Mouse (Mus musculus) olfactory bulb, adult 2 months (tissue): Measurements from ENCODE around the gene Hormad1.

Experiments used
- CTCF ChIP-seq: fragments of 200-500 bp; IDR thresholded peaks from 2 replicates; pipeline ENCODE4 v1.5.1; 2012; ENCODE audit warnings: low read depth, mild to moderate bottlenecking, low read length, moderate library complexity; ENCODE audit not compliant: insufficient read depth
- POLR2A ChIP-seq: fragments of 200-500 bp; IDR thresholded peaks from 2 replicates; pipeline ENCODE4 v1.6.1; 2012; ENCODE audit warnings: mild to moderate bottlenecking, low read depth, low read length, moderate library complexity; ENCODE audit not compliant: insufficient read depth

DNA sequence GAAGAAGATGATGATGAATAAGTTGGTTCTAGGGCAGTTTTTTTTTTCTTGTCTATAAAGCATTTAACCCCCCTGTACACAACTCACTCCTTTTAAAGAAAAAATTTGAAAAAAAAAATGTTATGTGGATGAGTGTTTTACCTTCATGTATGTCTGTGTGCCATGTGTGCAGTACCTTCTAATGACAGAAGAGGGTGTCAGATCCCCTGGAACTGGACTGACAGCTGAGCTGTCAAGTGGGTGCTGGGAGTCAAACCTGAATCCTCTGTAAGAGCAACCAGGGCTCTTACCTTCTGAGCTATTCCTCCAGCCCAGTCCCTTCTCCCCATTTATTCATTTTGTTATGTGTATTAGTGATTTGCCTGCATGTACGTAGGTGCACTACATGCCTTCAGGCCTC lies 28.5 kb upstream of the Hormad1 start:
- TF ChIP-seq CTCF, result no peak
- no peak for TF ChIP-seq POLR2A
